Mouse (Mus musculus) lung, embryonic 15.5 days (tissue): ENCODE measurements around the gene Rpl12. TPM values are rescaled to one million over a fixed set of nuclear protein-coding genes. Genes with fewer than 3 reads are reported as not detected.
"Not testable (repeated sequence)": the region's sequence is repeated elsewhere in the genome, so short reads cannot be mapped to it uniquely, and the experiment has no call there.

ENCODE experiments used
- ATAC-seq: fragments of 200-750 bp; cut with Nextera tagmentation; 2 replicates; pipeline ENCODE4 v1.8.0; 2017; ENCODE audit warnings: moderate number of reproducible peaks, borderline replicate concordance; ENCODE audit not compliant: low FRiP score, low TSS enrichment; ENCODE audit errors: extremely low read depth
- H3K27ac ChIP-seq: fragments of 300-500 bp; sonication (generic); 2 replicates; pipeline ENCODE4 v1.5.1; 2015; ENCODE audit warnings: moderate library complexity, mild to moderate bottlenecking, inconsistent platforms
- H3K27me3 ChIP-seq: fragments of 300-500 bp; sonication (generic); 2 replicates; pipeline ENCODE4 v1.6.1; 2015; ENCODE audit warnings: inconsistent platforms
- H3K36me3 ChIP-seq: fragments of 300-500 bp; sonication (generic); 2 replicates; pipeline ENCODE4 v1.6.1; 2015; ENCODE audit warnings: inconsistent platforms
- H3K4me1 ChIP-seq: fragments of 300-500 bp; sonication (generic); 2 replicates; pipeline ENCODE4 v1.6.1; 2015; ENCODE audit warnings: inconsistent platforms
- H3K4me2 ChIP-seq: fragments of 300-500 bp; sonication (generic); 2 replicates; pipeline ENCODE4 v1.6.1; 2015; ENCODE audit warnings: inconsistent platforms, mild to moderate bottlenecking, moderate library complexity
- H3K4me3 ChIP-seq: fragments of 300-500 bp; sonication (generic); 2 replicates; pipeline ENCODE4 v1.5.1; 2015; ENCODE audit warnings: mild to moderate bottlenecking, inconsistent platforms
- H3K9ac ChIP-seq: fragments of 300-500 bp; sonication (generic); 2 replicates; pipeline ENCODE4 v1.6.1; 2015; ENCODE audit warnings: inconsistent platforms
- H3K9me3 ChIP-seq: fragments of 300-500 bp; sonication (generic); 2 replicates; pipeline ENCODE4 v1.6.1; 2016; ENCODE audit warnings: inconsistent platforms
- WGBS: fragments of 180-500 bp; shearing (Covaris S2); methylation state at CpG from one replicate; pipeline ENCODE4 v1.1.7; 2015; 5-methylcytosine and 5-hydroxymethylcytosine counted together
- polyA plus RNA-seq: library from polyadenylated mRNA; unstranded; fragments of >200 nt; fragmentation: Nextera tagmentation; extraction: Ambion mirVana; gene quantifications from 2 replicates; pipeline ENCODE4 v1.2.1, GENCODE M21; 2015

The Rpl12 gene
- polyA plus RNA-seq, 1 experiment from 2014 or later: 167 TPM

DNA sequence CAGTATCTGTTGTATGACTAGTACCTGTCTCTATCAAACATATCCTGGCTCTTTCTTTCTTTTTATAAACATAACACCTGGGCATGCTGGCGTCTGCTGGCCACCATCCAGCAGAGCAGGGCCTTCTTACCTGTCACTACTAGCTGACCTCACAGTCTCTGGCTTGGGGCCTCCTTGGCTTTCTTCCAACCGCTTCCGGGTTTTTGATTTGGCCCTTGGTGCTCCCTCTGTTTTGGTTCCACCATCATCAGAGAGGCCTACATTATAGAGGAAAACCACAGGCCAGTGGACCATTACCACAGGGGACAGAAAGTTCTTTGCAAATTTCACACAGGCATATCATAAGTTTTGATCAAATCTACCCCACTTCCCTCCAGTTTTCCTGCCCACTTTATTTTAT, 28.0 kb downstream of the Rpl12 start:
- Histone ChIP-seq H3K4me2 (no peak overlapping the region), H3K36me3 (no peaks in the 10 kb centered on the region), H3K27ac (no peak overlapping the region), H3K9ac (no peak overlapping the region), H3K4me1 (no peaks in the 10 kb centered on the region), H3K4me3 (no peak overlapping the region), H3K9me3 (no peaks in the 10 kb centered on the region), H3K27me3 (no peaks in the 10 kb centered on the region)
- ATAC-seq: no peak
- WGBS: 54% methylated on average over 3 of the region's 3 CpGs

- no peak overlapping the region for H3K27ac ChIP-seq
- H3K27me3 ChIP-seq: no peaks in the 10 kb centered on the region
- no peaks in the 10 kb centered on the region for H3K9me3 ChIP-seq
- H3K4me1 ChIP-seq: no peaks in the 10 kb centered on the region
- WGBS: 61% methylated on average over 13 of the region's 13 CpGs
- ATAC-seq: no peak
- no peak overlapping the region for H3K4me2 ChIP-seq
- no peaks in the 10 kb centered on the region for H3K36me3 ChIP-seq
- no peak overlapping the region for H3K9ac ChIP-seq
- H3K4me3 ChIP-seq: no peak overlapping the region
These were observed 28.9 kb downstream of the Rpl12 start for GRCm38 (mm10) chr2:32990167-32990832.

DNA sequence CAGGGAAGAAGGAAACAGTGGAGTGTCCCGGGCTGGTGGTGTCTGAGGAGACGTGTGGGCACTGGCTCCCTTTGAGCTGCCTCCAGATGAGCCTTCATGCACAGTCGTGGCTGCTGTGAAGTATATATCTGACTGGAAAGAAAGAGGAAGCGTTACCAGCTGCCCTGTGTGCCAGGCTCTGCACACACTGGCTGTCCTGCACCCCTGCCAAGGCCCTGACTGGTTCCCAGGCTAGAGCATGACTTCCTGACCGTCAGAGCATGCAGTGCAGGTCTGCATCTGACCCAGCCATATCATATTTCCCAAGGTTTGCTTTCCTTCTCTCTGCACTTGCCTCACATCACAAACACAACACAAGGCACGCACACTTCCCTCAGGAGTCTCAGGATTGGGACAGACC, 30.8 kb downstream of the Rpl12 start:
- Histone ChIP-seq H3K27me3 (no peaks in the 10 kb centered on the region), H3K27ac (no peak overlapping the region), H3K4me2 (no peak overlapping the region), H3K36me3 (no peaks in the 10 kb centered on the region), H3K9me3 (no peaks in the 10 kb centered on the region), H3K4me3 (no peak overlapping the region), H3K4me1 (no peaks in the 10 kb centered on the region), H3K9ac (no peak overlapping the region)
- ATAC-seq: no peak
- WGBS: 52% methylated on average over 6 of the region's 6 CpGs

GRCm38 (mm10) chr2:32997081-32997480, 35.7 kb downstream of the Rpl12 start:
- Histone ChIP-seq H3K27ac (no peak overlapping the region), H3K4me3 (no peak overlapping the region), H3K27me3 (no peaks in the 10 kb centered on the region), H3K9me3 (no peaks in the 10 kb centered on the region), H3K9ac (no peak overlapping the region), H3K4me2 (no peak overlapping the region), H3K4me1 (no peaks in the 10 kb centered on the region), H3K36me3 (no peaks in the 10 kb centered on the region)
- 73% methylated on average over 6 of the region's 6 CpGs for WGBS
- no peak for ATAC-seq

DNA sequence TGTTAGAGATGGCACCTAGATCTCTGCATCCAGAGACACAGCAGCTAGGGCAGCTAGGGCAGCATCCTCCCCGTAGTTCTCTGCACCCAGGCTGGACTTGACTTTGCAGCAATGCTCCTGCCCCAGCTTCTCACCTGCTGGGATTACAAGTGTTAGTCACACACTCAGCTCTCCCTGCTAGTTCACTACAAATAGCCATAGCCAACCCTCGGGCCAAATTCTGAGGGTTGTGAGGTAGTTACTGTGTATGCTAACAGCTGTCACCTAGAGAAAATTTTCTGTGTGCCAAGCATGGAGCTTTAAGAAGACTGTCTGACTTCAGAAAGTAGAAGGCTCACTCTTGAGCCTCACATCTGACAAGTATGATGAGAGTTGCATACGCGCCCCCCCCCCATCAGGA, 36.4 kb downstream of the Rpl12 start:
- H3K27me3 ChIP-seq: no peaks in the 10 kb centered on the region
- ATAC-seq: no peak
- H3K4me3 ChIP-seq: no peak overlapping the region
- no peak overlapping the region for H3K4me2 ChIP-seq
- no peak overlapping the region for H3K9ac ChIP-seq
- WGBS: 70% methylated on average over 4 of the region's 4 CpGs
- no peaks in the 10 kb centered on the region for H3K9me3 ChIP-seq
- H3K4me1 ChIP-seq: no peaks in the 10 kb centered on the region
- no peak overlapping the region for H3K27ac ChIP-seq
- H3K36me3 ChIP-seq: no peaks in the 10 kb centered on the region

- 81% methylated on average over 2 of the region's 2 CpGs for WGBS
- H3K4me3 ChIP-seq: no peak overlapping the region
- no peaks in the 10 kb centered on the region for H3K4me1 ChIP-seq
- no peak overlapping the region for H3K4me2 ChIP-seq
- H3K36me3 ChIP-seq: no peaks in the 10 kb centered on the region
- no peaks in the 10 kb centered on the region for H3K9me3 ChIP-seq
- no peak for ATAC-seq
- H3K9ac ChIP-seq: no peak overlapping the region
- no peak overlapping the region for H3K27ac ChIP-seq
- no peaks in the 10 kb centered on the region for H3K27me3 ChIP-seq
These were observed 38.4 kb downstream of the Rpl12 start for GRCm38 (mm10) chr2:32999752-33000151.

- no peak for ATAC-seq
- Histone ChIP-seq H3K4me3 (no peak overlapping the region), H3K9ac (no peak overlapping the region), H3K4me2 (no peak overlapping the region), H3K27me3 (no peaks in the 10 kb centered on the region), H3K9me3 (no peaks in the 10 kb centered on the region), H3K36me3 (no peaks in the 10 kb centered on the region), H3K27ac (no peak overlapping the region), H3K4me1 (no peaks in the 10 kb centered on the region)
- WGBS: 75% methylated on average over 7 of the region's 7 CpGs
These were observed 40.8 kb downstream of the Rpl12 start for GRCm38 (mm10) chr2:33002144-33002543.

GRCm38 (mm10) chr2:33005041-33005440, 43.7 kb downstream of the Rpl12 start:
- 64% methylated on average over 5 of the region's 5 CpGs for WGBS
- H3K4me2 ChIP-seq: no peak overlapping the region
- no peaks in the 10 kb centered on the region for H3K36me3 ChIP-seq
- H3K9ac ChIP-seq: no peak overlapping the region
- no peaks in the 10 kb centered on the region for H3K4me1 ChIP-seq
- H3K27ac ChIP-seq: no peak overlapping the region
- H3K4me3 ChIP-seq: no peak overlapping the region
- no peak for ATAC-seq
- H3K27me3 ChIP-seq: no peaks in the 10 kb centered on the region
- no peaks in the 10 kb centered on the region for H3K9me3 ChIP-seq

- not testable (repeated sequence) for H3K4me3 ChIP-seq, H3K9me3 ChIP-seq, H3K27ac ChIP-seq, ATAC-seq, H3K4me2 ChIP-seq, H3K36me3 ChIP-seq, H3K9ac ChIP-seq, H3K4me1 ChIP-seq, H3K27me3 ChIP-seq
- 85% methylated on average over 4 of the region's 4 CpGs for WGBS
These were observed 47.7 kb downstream of the Rpl12 start for GRCm38 (mm10) chr2:33009055-33009454.

- no peaks in the 10 kb centered on the region for H3K27me3 ChIP-seq
- H3K4me2 ChIP-seq: no peak overlapping the region
- H3K36me3 ChIP-seq: no peaks in the 10 kb centered on the region
- H3K9ac ChIP-seq: no peak overlapping the region
- 86% methylated on average over 5 of the region's 5 CpGs for WGBS
- H3K9me3 ChIP-seq: no peaks in the 10 kb centered on the region
- H3K4me1 ChIP-seq: no peaks in the 10 kb centered on the region
- ATAC-seq: no peak
- no peak overlapping the region for H3K27ac ChIP-seq
- H3K4me3 ChIP-seq: no peak overlapping the region
These were observed 53.5 kb downstream of the Rpl12 start for GRCm38 (mm10) chr2:33014877-33015276.

Other genes with a start within 250 kb of the Rpl12 start
- gene Cdk9, start 248.5 kb upstream of the Rpl12 start, polyA plus RNA-seq: 89.6 and 98.7 TPM in 2 replicates
- gene Sh2d3c, start 240.5 kb upstream of the Rpl12 start, polyA plus RNA-seq: 40.5 and 41.4 TPM in 2 replicates
- 0.24 and 0.25 TPM in 2 replicates for gene 6330409D20Rik, start 220.5 kb upstream of the Rpl12 start, polyA plus RNA-seq
- gene Tor2a, start 204.3 kb upstream of the Rpl12 start, polyA plus RNA-seq: 63.9 and 65.6 TPM in 2 replicates
- 0.43 and 0.69 TPM in 2 replicates for gene Ttc16, start 185.9 kb upstream of the Rpl12 start, polyA plus RNA-seq
- gene Ptrh1, start 185.8 kb upstream of the Rpl12 start, polyA plus RNA-seq: 4.9 and 5.4 TPM in 2 replicates
- 1.1 and 1.3 TPM in 2 replicates for gene Cfap157, start 177.1 kb upstream of the Rpl12 start, polyA plus RNA-seq
- 21.0 and 22.3 TPM in 2 replicates for gene Stxbp1, start 114.3 kb upstream of the Rpl12 start, polyA plus RNA-seq
- gene Fam129b, start 85.4 kb upstream of the Rpl12 start, polyA plus RNA-seq: 114 and 117 TPM in 2 replicates
- gene Lrsam1, start 55 bp downstream of the Rpl12 start, polyA plus RNA-seq: 7.5 and 9.7 TPM in 2 replicates
- gene Slc2a8, start 20.5 kb downstream of the Rpl12 start, polyA plus RNA-seq: 20.8 and 22.5 TPM in 2 replicates
- 10.3 and 10.4 TPM in 2 replicates for gene Garnl3, start 170.1 kb downstream of the Rpl12 start, polyA plus RNA-seq